ENCODE assay signal across 8 mouse cellular contexts in genomic region chr10:84576395-84577070, GRCm38 (mm10). TPM values are rescaled to one million over a fixed set of nuclear protein-coding genes. Genes with fewer than 3 reads are reported as not detected.
DNase-seq lines count a peak whose midpoint lies in the region; ATAC-seq and TF ChIP-seq lines count a peak whose summit lies in the region.

Gene Tcp11l2, plus strand, starts transcription at chr10:84576626.

- peak; percentile 97 for DNase-seq in 416B (ENCODE audit: low read depth)
- DNase-seq in heart, adult 8-10 months (ENCODE audit: low spot score), result peak; percentile 95
- DNase-seq in kidney, adult 9 months, result peak; percentile 99
- DNase-seq in limb, embryonic 14.5 days (ENCODE audit: low spot score), result peak; percentile 95
- peak; percentile 97 for DNase-seq in midbrain, postnatal 0 days (ENCODE audit: low spot score)
- DNase-seq in spleen, postnatal 14 days (ENCODE audit: low spot score in 2 of 2), result peak; percentile 89 to 91

- H3K36me3 ChIP-seq in embryonic facial prominence, embryonic 15.5 days, result no peaks in the 10 kb centered on the region
- no peaks in the 10 kb centered on the region for H3K36me3 ChIP-seq in limb, embryonic 14.5 days (ENCODE audit: control insufficient read depth, insufficient read depth, low read length)
- no peaks in the 10 kb centered on the region for H3K36me3 ChIP-seq in midbrain, postnatal 0 days (ENCODE audit: insufficient read depth, low read length)

- no peak for TF ChIP-seq CTCF in bone marrow, adult 2 months (IDR thresholded peaks at IDR 0.05; ENCODE audit: control insufficient read depth, insufficient read depth, low read length)
- peak; percentile 30; the same call in 1 of the 2 replicates for TF ChIP-seq CTCF in midbrain, postnatal 0 days (IDR thresholded peaks at IDR 0.05)

- ATAC-seq in embryonic facial prominence, embryonic 15.5 days (ENCODE audit: insufficient number of reproducible peaks, low FRiP score, low TSS enrichment, low read depth), result peak; percentile 99
- ATAC-seq in limb, embryonic 14.5 days (ENCODE audit: low FRiP score, low read depth), result peak; percentile 99
- peak; percentile 97 for ATAC-seq in midbrain, postnatal 0 days (ENCODE audit: low FRiP score)

- no peaks in the 10 kb centered on the region for H3K27me3 ChIP-seq in embryonic facial prominence, embryonic 15.5 days
- no peaks in the 10 kb centered on the region for H3K27me3 ChIP-seq in limb, embryonic 14.5 days (ENCODE audit: control insufficient read depth, insufficient read depth, low read length)
- no peaks in the 10 kb centered on the region for H3K27me3 ChIP-seq in midbrain, postnatal 0 days (ENCODE audit: insufficient read depth, low read length)

- peak within 1 kb of the TSS; percentile 84 for H3K4me3 ChIP-seq in bone marrow, adult 2 months (replicated peaks; ENCODE audit: control insufficient read depth, low read depth, low read length)
- H3K4me3 ChIP-seq in embryonic facial prominence, embryonic 15.5 days (replicated peaks), result peak within 1 kb of the TSS; percentile 91
- peak within 1 kb of the TSS; percentile 89 for H3K4me3 ChIP-seq in limb, embryonic 14.5 days (replicated peaks; ENCODE audit: low read length)
- H3K4me3 ChIP-seq in midbrain, postnatal 0 days (ENCODE audit: low read depth, low read length), result peak within 1 kb of the TSS; percentile 80

- peak within 1 kb of the TSS; percentile 96 for H3K4me2 ChIP-seq in embryonic facial prominence, embryonic 15.5 days (replicated peaks)
- H3K4me2 ChIP-seq in limb, embryonic 14.5 days (replicated peaks; ENCODE audit: low read depth, low read length, severe bottlenecking), result peak within 1 kb of the TSS; percentile 95
- H3K4me2 ChIP-seq in midbrain, postnatal 0 days (ENCODE audit: low read depth, low read length, poor library complexity, severe bottlenecking), result peak within 1 kb of the TSS; percentile 91

- peak within 1 kb of the TSS; percentile 50 for H3K9ac ChIP-seq in embryonic facial prominence, embryonic 15.5 days
- H3K9ac ChIP-seq in limb, embryonic 14.5 days (ENCODE audit: low read depth, low read length, severe bottlenecking), result peak within 1 kb of the TSS; percentile 73
- H3K9ac ChIP-seq in midbrain, postnatal 0 days (replicated peaks; ENCODE audit: low read length, poor library complexity, severe bottlenecking), result peak within 1 kb of the TSS; percentile 58

- TF ChIP-seq POLR2A in bone marrow, adult 2 months (IDR thresholded peaks at IDR 0.05; ENCODE audit: borderline replicate concordance, control insufficient read depth, low read depth, low read length), result peak; percentile 55; the same call in 1 of the 2 replicates
- no peak for TF ChIP-seq POLR2A in limb, embryonic 14.5 days (IDR thresholded peaks at IDR 0.05; ENCODE audit: borderline replicate concordance, extremely low read depth, insufficient read depth, insufficient read length)

- peak within 1 kb of the TSS; percentile 87 for H3K27ac ChIP-seq in bone marrow, adult 2 months (ENCODE audit: control insufficient read depth, insufficient read depth, low read depth, low read length, poor library complexity)
- peak within 1 kb of the TSS; percentile 78 for H3K27ac ChIP-seq in embryonic facial prominence, embryonic 15.5 days (replicated peaks)
- H3K27ac ChIP-seq in limb, embryonic 14.5 days (replicated peaks; ENCODE audit: low read depth, low read length), result peak within 1 kb of the TSS; percentile 81
- H3K27ac ChIP-seq in midbrain, postnatal 0 days (ENCODE audit: low read depth, low read length), result peak within 1 kb of the TSS; percentile 48; the same call in 1 of the 2 replicates

- H3K4me1 ChIP-seq in bone marrow, adult 2 months (ENCODE audit: control insufficient read depth, insufficient read depth, low read length), result peaks cover 4% of the 10 kb centered on the region
- H3K4me1 ChIP-seq in embryonic facial prominence, embryonic 15.5 days, result peaks cover 11% of the 10 kb centered on the region
- peaks cover 12% of the 10 kb centered on the region for H3K4me1 ChIP-seq in limb, embryonic 14.5 days (ENCODE audit: control insufficient read depth, insufficient read depth, low read length)
- no peaks in the 10 kb centered on the region for H3K4me1 ChIP-seq in midbrain, postnatal 0 days (ENCODE audit: insufficient read depth, low read length)

- H3K9me3 ChIP-seq in embryonic facial prominence, embryonic 15.5 days (replicated peaks), result no peaks in the 10 kb centered on the region
- H3K9me3 ChIP-seq in limb, embryonic 14.5 days (ENCODE audit: control insufficient read depth, low read length), result no peaks in the 10 kb centered on the region
- H3K9me3 ChIP-seq in midbrain, postnatal 0 days (ENCODE audit: low read length), result no peaks in the 10 kb centered on the region

- WGBS in bone marrow, adult 2 months, result under 1% methylated on average over 46 of the region's 46 CpGs
- under 1% methylated on average over 46 of the region's 46 CpGs for WGBS in embryonic facial prominence, embryonic 15.5 days
- WGBS in limb, embryonic 14.5 days, result under 1% methylated on average over 46 of the region's 46 CpGs
- WGBS in midbrain, postnatal 0 days, result under 1% methylated on average over 46 of the region's 46 CpGs

RNA-seq across cellular contexts. Expression of gene Tcp11l2, which starts in this region (rescaled TPM):
- polyA plus RNA-seq in bone marrow, adult 2 months (2011; ENCODE audit: insufficient read depth, insufficient read length, low replicate concordance, missing spikeins), result 35.7 and 37.2 TPM in 2 replicates
- 19.2 and 22.4 TPM in 2 replicates for polyA plus RNA-seq in embryonic facial prominence, embryonic 15.5 days (2015; fragmentation: Nextera tagmentation; extraction: Ambion mirVana)
- total RNA-seq in heart, adult 8-10 months (2022), result 100 to 1,000 TPM in 3 of 4 experiments, 10 to 100 TPM in 1; 89.2 to 200 (median 123) TPM
- 15.8 and 27.9 TPM in 2 replicates for polyA plus RNA-seq in limb, embryonic 14.5 days (2012; rRNA removed)
- 20.0 and 22.9 TPM in 2 replicates for polyA plus RNA-seq in limb, embryonic 14.5 days (2014; fragmentation: Nextera tagmentation; extraction: Ambion mirVana)
- total RNA-seq in midbrain, postnatal 0 days (2014; rRNA removed), result 10.5 and 11.5 TPM in 2 replicates
- 15.0 and 16.0 TPM in 2 replicates for polyA plus RNA-seq in midbrain, postnatal 0 days (2015; fragmentation: Nextera tagmentation; extraction: Ambion mirVana)

Comparison
In these comparisons a context has a peak if more than half of its experiments do, and no peak if none do; other contexts are left out.
1. Peak in every context shown above with its lines: DNase-seq, ATAC-seq, H3K4me3 ChIP-seq and H3K27ac ChIP-seq.